Mouse (Mus musculus) cortical plate, adult 2 months (tissue): ENCODE results near the gene Rassf10.

Experiments
- CTCF ChIP-seq: fragments of 200-500 bp; IDR thresholded peaks from 2 replicates; pipeline ENCODE4 v1.5.1; 2011; ENCODE audit warnings: mild to moderate bottlenecking, control low read depth, low read length; ENCODE audit not compliant: insufficient read depth; ENCODE audit errors: extremely low read depth
- POLR2A ChIP-seq: fragments of 200-500 bp; IDR thresholded peaks from 2 replicates; pipeline ENCODE4 v1.6.1; 2011; ENCODE audit warnings: mild to moderate bottlenecking, low read length, control low read depth; ENCODE audit not compliant: insufficient read depth; ENCODE audit errors: extremely low read depth

GRCm38 (mm10) chr7:112938959-112939358, 14.8 kb upstream of the Rassf10 start:
- TF ChIP-seq CTCF (no peak), POLR2A (no peak)
